Mouse (Mus musculus) hindbrain, embryonic 11.5 days (tissue): ENCODE measurements around the gene Rsph1. TPM values are rescaled to one million over a fixed set of nuclear protein-coding genes. Genes with fewer than 3 reads are reported as not detected.

ENCODE experiments used
- ATAC-seq: fragments of 200-750 bp; cut with Nextera tagmentation; 2 replicates; pipeline ENCODE4 v1.8.0; 2017; ENCODE audit warnings: mild to moderate bottlenecking, moderate TSS enrichment, moderate library complexity; ENCODE audit not compliant: low FRiP score
- DNase-seq: peaks from one replicate; pipeline ENCODE4 v3.0.0-alpha.2; 2015; ENCODE audit warnings: low spot score
- H3K27ac ChIP-seq: fragments of 300-500 bp; sonication (generic); 2 replicates; pipeline ENCODE4 v1.5.1; 2014; ENCODE audit warnings: mild to moderate bottlenecking, low read depth, low read length
- H3K27me3 ChIP-seq: fragments of 300-500 bp; sonication (generic); 2 replicates; pipeline ENCODE4 v1.6.1; 2014; ENCODE audit warnings: mild to moderate bottlenecking, low read length, moderate library complexity, mixed read lengths; ENCODE audit not compliant: control insufficient read depth, insufficient read depth
- H3K36me3 ChIP-seq: fragments of 300-500 bp; sonication (generic); 2 replicates; pipeline ENCODE4 v1.6.1; 2014; ENCODE audit warnings: mild to moderate bottlenecking, low read length, moderate library complexity, mixed read lengths; ENCODE audit not compliant: control insufficient read depth, insufficient read depth
- H3K4me1 ChIP-seq: fragments of 300-500 bp; sonication (generic); replicated peaks from 2 replicates; pipeline ENCODE4 v1.6.1; 2014; ENCODE audit warnings: low read length, mixed read lengths; ENCODE audit not compliant: control insufficient read depth, insufficient read depth
- H3K4me2 ChIP-seq: fragments of 300-500 bp; sonication (generic); replicated peaks from 2 replicates; pipeline ENCODE4 v1.6.1; 2014; ENCODE audit warnings: mild to moderate bottlenecking, low read depth, low read length
- H3K4me3 ChIP-seq: fragments of 300-500 bp; sonication (generic); 2 replicates; pipeline ENCODE4 v1.5.1; 2014; ENCODE audit warnings: low read depth, low read length
- H3K9ac ChIP-seq: fragments of 300-500 bp; sonication (generic); 2 replicates; pipeline ENCODE4 v1.6.1; 2014; ENCODE audit warnings: low read depth, low read length
- H3K9me3 ChIP-seq: fragments of 300-500 bp; sonication (generic); 2 replicates; pipeline ENCODE4 v1.6.1; 2016; ENCODE audit warnings: low read length; ENCODE audit not compliant: control insufficient read depth
- WGBS: fragments of 180-500 bp; shearing (Covaris S2); extraction: QIAGEN DNeasy Blood & Tissue Kit; methylation state at CpG from one replicate; pipeline ENCODE4 v1.1.7; 2014; 5-methylcytosine and 5-hydroxymethylcytosine counted together
- polyA plus RNA-seq: library from polyadenylated mRNA; unstranded; fragments of >200 nt; fragmentation: Nextera tagmentation; extraction: Ambion mirVana; gene quantifications from 2 replicates; pipeline ENCODE4 v1.2.1, GENCODE M21; 2014

The Rsph1 gene
- polyA plus RNA-seq, 1 experiment from 2014 or later: 5.1 TPM

- Histone ChIP-seq H3K4me1 (no peaks in the 10 kb centered on the region), H3K9me3 (no peaks in the 10 kb centered on the region), H3K4me3 (no peak overlapping the region), H3K36me3 (no peaks in the 10 kb centered on the region), H3K27ac (no peak overlapping the region), H3K27me3 (no peaks in the 10 kb centered on the region), H3K9ac (no peak overlapping the region), H3K4me2 (no peak overlapping the region)
- DNase-seq (no peak), ATAC-seq (no peak)
- WGBS: 82% methylated on average over 8 of the region's 8 CpGs
Observed at GRCm38 (mm10) chr17:31241156-31241555, 36.0 kb downstream of the Rsph1 start.

GRCm38 (mm10) chr17:31238234-31239020 lies 38.8 kb downstream of the Rsph1 start:
- Histone ChIP-seq H3K4me1 (no peaks in the 10 kb centered on the region), H3K9me3 (no peaks in the 10 kb centered on the region), H3K4me3 (no peak overlapping the region), H3K36me3 (no peaks in the 10 kb centered on the region), H3K27me3 (no peaks in the 10 kb centered on the region), H3K27ac (no peak overlapping the region), H3K9ac (no peak overlapping the region), H3K4me2 (no peak overlapping the region)
- 83% methylated on average over 7 of the region's 7 CpGs for WGBS
- ATAC-seq (no peak), DNase-seq (no peak)

DNA sequence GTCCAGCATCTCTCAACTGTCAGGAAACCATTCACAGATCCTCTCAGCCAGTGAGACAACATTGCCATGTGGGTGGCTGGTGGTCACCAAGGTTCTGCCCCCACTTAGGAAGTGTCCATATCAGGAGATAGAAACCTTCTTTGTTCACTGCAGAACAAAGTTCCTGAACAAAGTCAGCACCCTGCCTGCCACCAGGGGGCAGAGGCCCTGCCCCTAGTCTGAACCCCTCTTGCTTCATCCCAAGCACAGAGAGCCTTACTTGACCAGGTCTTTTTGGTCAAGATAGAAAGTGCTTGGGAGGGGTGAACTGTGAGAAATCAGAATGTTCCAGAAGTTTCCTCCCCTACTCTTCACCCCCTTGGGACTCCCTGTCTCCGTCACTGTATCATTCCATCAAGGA lies 41.3 kb downstream of the Rsph1 start:
- Histone ChIP-seq H3K27ac (no peak overlapping the region), H3K9me3 (no peaks in the 10 kb centered on the region), H3K9ac (no peak overlapping the region), H3K27me3 (no peaks in the 10 kb centered on the region), H3K4me1 (no peaks in the 10 kb centered on the region), H3K4me2 (no peak overlapping the region), H3K36me3 (no peaks in the 10 kb centered on the region), H3K4me3 (no peak overlapping the region)
- DNase-seq (no peak), ATAC-seq (no peak)
- WGBS: 92% methylated on average over 1 of the region's 1 CpGs

DNA sequence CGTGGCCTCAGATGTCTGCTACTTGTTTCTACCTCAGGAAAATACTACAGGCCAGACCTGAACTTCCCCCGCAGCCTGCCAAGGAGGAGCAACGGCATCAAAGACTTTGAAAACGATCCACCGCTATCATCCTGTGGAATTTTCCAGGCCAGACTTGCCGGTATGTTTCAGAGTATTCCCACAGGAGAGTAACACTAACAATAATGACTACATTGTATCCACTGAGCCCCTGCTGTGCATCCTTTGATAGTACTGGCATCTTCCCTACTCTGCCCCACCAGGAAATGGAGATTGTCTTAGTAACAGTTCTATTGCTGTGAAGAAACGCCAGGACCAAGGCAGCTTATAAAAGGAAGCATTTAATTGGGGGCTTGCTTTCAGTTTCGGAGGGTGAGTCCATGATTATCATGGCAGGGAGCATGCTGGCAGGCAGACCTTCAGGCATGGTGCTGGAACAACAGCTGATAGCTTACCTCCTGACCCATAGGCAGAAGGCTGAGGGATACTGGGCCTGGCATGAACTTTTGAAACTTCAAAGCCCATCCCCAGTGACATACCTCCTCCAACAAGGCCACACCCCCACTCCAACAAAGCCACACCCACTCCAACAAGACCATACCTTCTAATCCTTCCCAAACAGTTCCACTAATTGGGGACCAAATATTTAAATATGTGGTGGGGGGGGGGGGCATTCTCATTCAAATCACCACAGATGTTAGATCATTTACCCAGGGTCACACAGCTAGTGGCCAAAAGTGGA lies 44.8 kb downstream of the Rsph1 start:
- Histone ChIP-seq H3K9me3 (no peaks in the 10 kb centered on the region), H3K27me3 (no peaks in the 10 kb centered on the region), H3K36me3 (no peaks in the 10 kb centered on the region), H3K27ac (no peak overlapping the region), H3K4me1 (no peaks in the 10 kb centered on the region), H3K4me2 (no peak overlapping the region), H3K9ac (no peak overlapping the region), H3K4me3 (no peak overlapping the region)
- ATAC-seq (no peak), DNase-seq (no peak)
- 42% methylated on average over 8 of the region's 8 CpGs for WGBS

DNA sequence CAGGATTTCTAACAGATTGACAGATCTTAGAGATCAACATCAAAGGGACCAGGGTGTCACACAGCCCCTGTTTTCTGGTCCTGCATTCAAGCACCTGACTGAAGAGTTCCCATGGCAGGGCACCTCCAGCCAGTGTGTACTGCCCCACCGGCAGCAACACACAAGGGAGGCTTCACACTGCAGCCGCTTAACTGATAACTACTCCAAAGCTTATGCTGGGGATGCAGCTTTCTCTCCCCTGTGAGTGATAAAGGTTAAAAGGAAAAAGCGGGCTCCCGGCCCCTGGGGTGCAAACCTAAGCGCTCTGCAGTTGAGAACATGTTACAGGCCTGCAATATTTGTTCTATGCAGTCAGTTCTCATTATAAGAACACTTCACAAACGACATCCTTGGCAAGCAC lies 45.4 kb downstream of the Rsph1 start:
- 55% methylated on average over 6 of the region's 6 CpGs for WGBS
- H3K36me3 ChIP-seq: no peaks in the 10 kb centered on the region

GRCm38 (mm10) chr17:31226931-31227330 lies 50.3 kb downstream of the Rsph1 start:
- 85% methylated on average over 7 of the region's 7 CpGs for WGBS
- H3K36me3 ChIP-seq: no peaks in the 10 kb centered on the region
- no peaks in the 10 kb centered on the region for H3K4me1 ChIP-seq
- DNase-seq (no peak), ATAC-seq (no peak)
- no peak overlapping the region for H3K4me3 ChIP-seq
- no peak overlapping the region for H3K4me2 ChIP-seq
- H3K9ac ChIP-seq: no peak overlapping the region
- no peaks in the 10 kb centered on the region for H3K9me3 ChIP-seq
- H3K27me3 ChIP-seq: no peaks in the 10 kb centered on the region
- H3K27ac ChIP-seq: no peak overlapping the region

More for the DNA sequence above, 45.4 kb downstream of the Rsph1 start:
- ATAC-seq: no peak
- Histone ChIP-seq H3K27me3 (no peaks in the 10 kb centered on the region), H3K4me1 (no peaks in the 10 kb centered on the region), H3K27ac (no peak overlapping the region), H3K9me3 (no peaks in the 10 kb centered on the region), H3K9ac (no peak overlapping the region), H3K4me2 (no peak overlapping the region), H3K4me3 (no peak overlapping the region)
- DNase-seq: no peak

- ATAC-seq (no peak), DNase-seq (no peak)
- Histone ChIP-seq H3K27ac (no peak overlapping the region), H3K4me1 (no peaks in the 10 kb centered on the region), H3K9ac (no peak overlapping the region), H3K4me2 (no peak overlapping the region), H3K4me3 (no peak overlapping the region), H3K27me3 (no peaks in the 10 kb centered on the region), H3K36me3 (no peaks in the 10 kb centered on the region), H3K9me3 (no peaks in the 10 kb centered on the region)
- 72% methylated on average over 3 of the region's 3 CpGs for WGBS
Observed at GRCm38 (mm10) chr17:31226368-31226767, 50.8 kb downstream of the Rsph1 start.

DNA sequence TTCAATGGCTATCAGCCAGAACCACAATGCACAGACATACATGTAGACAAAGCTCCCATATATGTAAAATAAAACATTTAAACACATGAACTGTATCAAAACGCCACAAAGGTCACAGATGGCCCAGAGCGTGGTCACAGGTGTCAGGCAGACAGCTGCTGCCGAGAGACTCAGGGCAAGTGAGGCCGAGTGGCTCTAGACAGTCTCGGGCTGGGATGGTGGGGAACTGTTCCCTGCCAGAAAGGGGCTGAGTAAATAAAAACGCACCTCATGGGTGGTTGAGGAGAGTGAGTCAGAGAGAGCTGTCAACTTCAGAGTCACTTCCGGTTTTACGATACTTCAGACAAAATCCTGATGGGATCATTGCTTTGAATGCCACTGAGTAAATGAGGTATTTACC lies 52.6 kb downstream of the Rsph1 start:
- Histone ChIP-seq H3K27me3 (no peaks in the 10 kb centered on the region), H3K27ac (no peak overlapping the region), H3K4me3 (no peak overlapping the region), H3K4me2 (no peak overlapping the region), H3K4me1 (no peaks in the 10 kb centered on the region), H3K36me3 (no peaks in the 10 kb centered on the region), H3K9me3 (no peaks in the 10 kb centered on the region), H3K9ac (no peak overlapping the region)
- WGBS: 86% methylated on average over 8 of the region's 8 CpGs
- no peak for ATAC-seq
- no peak for DNase-seq

- Histone ChIP-seq H3K4me3 (no peak overlapping the region), H3K9ac (no peak overlapping the region), H3K27ac (no peak overlapping the region), H3K4me1 (no peaks in the 10 kb centered on the region), H3K9me3 (no peaks in the 10 kb centered on the region), H3K4me2 (no peak overlapping the region), H3K27me3 (no peaks in the 10 kb centered on the region), H3K36me3 (no peaks in the 10 kb centered on the region)
- WGBS: 71% methylated on average over 7 of the region's 7 CpGs
- no peak for DNase-seq
- ATAC-seq: no peak
Observed at GRCm38 (mm10) chr17:31223835-31224234, 53.3 kb downstream of the Rsph1 start.
